Mouse (Mus musculus): ENCODE data around the gene Syk. TPM values are rescaled to one million over a fixed set of nuclear protein-coding genes. Genes with fewer than 3 reads are reported as not detected.
A peak's percentile ranks its signal among the peaks of the same experiment; 100 is the strongest.

The Syk gene
- total RNA-seq, 2 experiments from 2014 or later: 2.3 to 3.4 TPM

DNA sequence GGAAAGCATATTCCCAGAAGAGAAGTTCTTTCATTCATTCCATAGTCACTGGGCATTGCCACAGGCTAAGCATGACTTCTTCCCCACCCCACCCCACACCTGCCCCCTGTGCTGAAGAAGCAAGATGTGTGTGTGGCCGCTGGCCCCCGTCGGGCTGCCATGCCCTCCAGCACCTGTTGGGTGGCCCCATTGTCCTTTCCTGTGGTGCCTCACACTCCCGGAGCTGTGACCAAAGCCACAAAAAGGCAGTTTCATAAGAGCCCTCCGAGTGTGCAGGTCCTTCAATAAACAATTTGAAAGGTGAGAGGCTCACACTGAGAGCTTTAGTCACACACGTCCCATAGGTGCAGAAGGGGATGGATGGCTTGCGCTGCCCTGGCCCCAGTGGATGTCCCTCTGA is 16.2 kb upstream of the Syk start:
- DNase-seq (ENCODE audit: low spot score in 2 of 2): no peak

GRCm38 (mm10) chr13:52569194-52569769 is 13.7 kb upstream of the Syk start:
- no peak for DNase-seq (ENCODE audit: low spot score in 2 of 2)

GRCm38 (mm10) chr13:52570276-52570675 is 12.7 kb upstream of the Syk start:
- peak; percentile 70 to 72 for DNase-seq (ENCODE audit: low spot score in 2 of 2)

GRCm38 (mm10) chr13:52571591-52572384 is 11.2 kb upstream of the Syk start:
- no peak for DNase-seq (ENCODE audit: low spot score in 2 of 2)

GRCm38 (mm10) chr13:52572451-52573446 is 10.2 kb upstream of the Syk start:
- DNase-seq (ENCODE audit: low spot score in 2 of 2): no peak

DNA sequence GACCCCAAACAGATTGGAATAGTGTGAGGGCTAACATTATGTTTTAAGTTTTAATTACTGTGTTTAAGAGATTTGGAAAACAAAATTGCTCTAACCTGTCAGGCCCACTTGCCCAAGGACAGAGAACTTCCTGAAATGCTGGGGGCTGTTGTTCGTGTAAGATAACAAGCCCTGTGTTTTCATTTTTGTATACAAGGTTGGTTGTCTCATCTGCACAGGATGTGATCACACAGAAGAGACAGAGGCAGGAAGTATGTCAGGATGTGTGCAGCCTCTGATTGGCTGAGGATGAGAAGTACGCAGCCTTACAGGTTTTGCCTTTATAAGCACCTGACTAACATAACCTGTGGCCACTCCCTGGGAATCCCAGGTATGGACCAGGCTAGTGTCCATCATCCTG is 8.7 kb upstream of the Syk start:
- no peak for DNase-seq (ENCODE audit: low spot score in 2 of 2)

- DNase-seq (ENCODE audit: low spot score in 2 of 2): no peak
Observed at GRCm38 (mm10) chr13:52575483-52575882, 7.5 kb upstream of the Syk start.

DNA sequence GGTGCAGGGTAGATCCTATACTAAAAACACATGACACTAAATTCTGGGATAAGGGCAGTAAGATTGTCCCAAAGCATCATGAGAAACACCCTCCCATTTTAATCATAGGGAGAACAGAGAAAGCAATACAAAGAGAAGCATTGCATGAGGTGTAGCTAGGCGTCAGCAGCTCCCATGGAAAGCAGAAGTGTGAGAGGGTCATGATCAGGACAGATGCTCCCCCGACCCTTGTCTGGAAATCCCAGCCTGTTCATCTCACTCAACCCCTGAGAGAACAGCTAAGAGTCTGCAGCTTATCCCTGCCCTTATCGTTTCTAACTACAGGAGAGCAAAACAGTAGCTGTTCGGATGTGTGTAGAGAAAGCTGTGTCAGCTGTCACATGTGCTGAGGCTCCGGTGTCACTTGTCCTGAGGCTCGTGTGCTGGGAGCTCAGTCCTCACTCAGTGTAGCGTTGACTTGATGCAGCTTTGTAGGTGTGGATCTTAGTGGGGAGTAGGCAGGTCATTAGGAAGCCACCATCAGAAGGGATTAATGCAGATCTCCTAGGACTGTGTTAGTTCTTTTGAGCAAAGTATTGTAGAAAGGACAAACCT is 6.9 kb upstream of the Syk start:
- DNase-seq (ENCODE audit: low spot score in 2 of 2): no peak

- DNase-seq (ENCODE audit: low spot score in 2 of 2): no peak
Observed at GRCm38 (mm10) chr13:52576841-52577240, 6.1 kb upstream of the Syk start.

DNA sequence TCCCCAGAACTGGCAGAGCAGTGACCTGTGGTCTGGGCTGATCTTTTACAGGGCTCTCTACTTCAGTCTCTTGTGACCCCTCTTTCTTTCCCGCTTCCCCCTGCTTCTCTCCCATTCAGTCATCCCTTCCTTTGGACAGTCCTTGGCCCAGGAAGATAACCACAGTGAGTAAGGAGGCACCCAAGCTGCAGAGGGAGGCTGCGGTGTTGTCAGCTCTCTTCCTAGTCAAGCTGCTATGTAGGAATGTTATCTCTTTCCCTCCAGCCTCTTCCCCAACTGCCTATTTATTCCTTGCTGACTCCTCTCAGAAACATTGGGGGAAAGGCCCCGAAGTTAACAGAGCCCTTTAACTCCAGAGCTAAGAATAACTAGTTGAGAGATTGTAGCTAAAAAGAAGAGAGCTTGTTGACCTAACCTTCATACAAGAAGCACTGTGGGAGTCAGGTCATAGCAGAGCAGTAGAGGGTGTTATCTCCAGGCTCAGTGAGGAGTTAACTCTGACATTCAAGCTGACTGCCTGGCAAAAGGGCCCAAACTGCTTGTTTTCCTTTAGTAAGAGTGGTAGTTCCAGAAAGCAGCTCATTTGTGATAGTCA is 5.5 kb upstream of the Syk start:
- no peak for DNase-seq (ENCODE audit: low spot score in 2 of 2)

- DNase-seq (ENCODE audit: low spot score in 2 of 2): no peak
Observed at GRCm38 (mm10) chr13:52577939-52578338, 5.0 kb upstream of the Syk start.

GRCm38 (mm10) chr13:52578776-52579175 is 4.2 kb upstream of the Syk start:
- DNase-seq (ENCODE audit: low spot score in 2 of 2): no peak

GRCm38 (mm10) chr13:52582506-52582877 is 481 bp upstream of the Syk start:
- DNase-seq (ENCODE audit: low spot score in 2 of 2): no peak

GRCm38 (mm10) chr13:52583943-52584562 is 1.1 kb downstream of the Syk start:
- no peak for DNase-seq (ENCODE audit: low spot score in 2 of 2)

GRCm38 (mm10) chr13:52584654-52585455 is 1.9 kb downstream of the Syk start:
- DNase-seq (ENCODE audit: low spot score in 2 of 2): no peak

GRCm38 (mm10) chr13:52587761-52588160 is 4.8 kb downstream of the Syk start:
- no peak for DNase-seq (ENCODE audit: low spot score in 2 of 2)

DNA sequence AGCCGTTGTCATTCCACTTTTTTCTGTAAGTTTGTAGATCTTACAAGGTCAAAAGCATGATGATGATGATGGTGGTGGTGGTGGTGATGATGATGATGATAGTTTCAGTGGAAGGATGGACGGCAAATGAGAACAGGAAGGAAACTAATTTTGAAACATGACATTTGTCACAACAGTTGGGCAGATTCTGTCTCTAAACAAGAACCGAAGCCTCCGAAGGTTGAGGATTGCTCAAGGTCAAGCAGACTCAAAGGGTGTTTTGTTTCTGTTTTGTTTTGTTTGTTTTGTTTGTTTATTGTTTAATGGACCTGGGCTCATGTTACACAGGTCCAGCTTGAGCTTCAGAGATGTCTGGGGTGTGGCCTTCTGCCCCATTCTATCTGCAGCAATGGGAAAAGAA is 6.1 kb downstream of the Syk start:
- no peak for DNase-seq (ENCODE audit: low spot score in 2 of 2)

- DNase-seq (ENCODE audit: low spot score in 2 of 2): no peak
Observed at GRCm38 (mm10) chr13:52591831-52592230, 8.9 kb downstream of the Syk start.

GRCm38 (mm10) chr13:52596692-52597091 is 13.7 kb downstream of the Syk start:
- no peak for DNase-seq (ENCODE audit: low spot score in 2 of 2)
